Comparison of ENCODE assay signal across 9 mouse cellular contexts in the genomic region with DNA sequence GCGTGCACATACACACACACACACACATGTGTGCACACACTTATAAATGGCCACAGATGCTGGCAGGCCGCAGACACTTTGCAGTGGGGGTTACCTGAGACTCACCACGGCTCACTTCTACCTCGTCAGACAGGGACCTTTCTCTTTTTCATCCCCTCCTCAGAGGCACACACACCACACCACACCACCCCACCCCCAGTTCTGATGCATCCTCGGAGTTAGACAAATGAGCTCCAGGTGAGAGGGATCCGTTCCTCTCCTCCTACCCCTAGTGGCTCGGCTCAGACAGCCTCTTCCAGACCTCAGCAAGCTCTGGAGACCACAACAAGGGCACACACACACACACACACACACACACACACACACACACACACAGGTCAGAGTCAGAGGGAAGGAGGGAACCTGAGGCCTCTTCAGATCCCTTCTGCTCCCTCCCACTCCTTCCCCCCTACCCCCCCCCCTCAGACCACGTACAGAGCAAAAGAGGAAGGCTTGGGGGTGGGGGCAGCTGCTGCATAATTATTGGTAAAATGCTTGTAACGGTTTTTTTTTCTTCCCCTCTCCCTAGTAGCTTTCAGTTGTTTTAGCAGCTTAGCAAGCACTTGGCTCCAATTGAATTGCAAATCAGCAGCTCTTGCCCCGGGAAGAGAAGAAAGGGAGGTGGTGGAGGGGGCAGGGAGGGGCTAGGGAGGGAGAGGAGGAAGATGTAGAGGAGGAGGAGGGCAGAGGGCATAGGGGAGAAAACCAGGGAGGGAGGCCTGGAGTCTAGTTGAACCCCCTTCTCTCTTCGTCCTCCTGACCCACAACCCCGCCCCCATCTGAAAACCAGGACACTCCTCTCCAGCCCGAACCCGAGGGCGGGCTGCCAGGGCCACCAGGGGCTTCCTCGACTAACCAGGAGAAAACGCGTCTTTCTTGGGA. TPM values are rescaled to one million over a fixed set of nuclear protein-coding genes. Genes with fewer than 3 reads are reported as not detected.
DNase-seq lines count a peak whose midpoint lies in the region; ATAC-seq lines count a peak whose summit lies in the region.
"Had no signal": no experiment of that assay in that cellular context is flagged by ENCODE, and none has a peak within 500 bp of the region (broad histone marks: within the 10 kb centered on the region; RNA-seq: fewer than 3 reads in every experiment).

No protein-coding gene starts in this region.

- peaks cover 5% of the 10 kb centered on the region; the same call in 1 of the 2 replicates for H3K27me3 ChIP-seq in forebrain, embryonic 13.5 days
- peaks cover 47% of the 10 kb centered on the region for H3K27me3 ChIP-seq in liver, embryonic 11.5 days (replicated peaks; ENCODE audit: control insufficient read depth, insufficient read depth, low read length)
- peaks cover 23% of the 10 kb centered on the region for H3K27me3 ChIP-seq in stomach, embryonic 15.5 days (replicated peaks)

- H3K4me2 ChIP-seq in forebrain, embryonic 13.5 days, result peak overlapping the region; percentile 39
- peak overlapping the region; percentile 22; the same call in 1 of the 2 replicates for H3K4me2 ChIP-seq in liver, embryonic 11.5 days
- peak overlapping the region; percentile 35 for H3K4me2 ChIP-seq in stomach, embryonic 15.5 days

- peaks cover 63% of the 10 kb centered on the region for H3K4me1 ChIP-seq in forebrain, embryonic 13.5 days
- H3K4me1 ChIP-seq in liver, embryonic 11.5 days (replicated peaks; ENCODE audit: control insufficient read depth, insufficient read depth, low read length), result peaks cover 3% of the 10 kb centered on the region; the same call in 1 of the 2 replicates
- peaks cover 23% of the 10 kb centered on the region for H3K4me1 ChIP-seq in stomach, embryonic 15.5 days

- peak; percentile 81 for DNase-seq in cerebellum, adult 11-12 months
- DNase-seq in R1 (ENCODE audit: low read depth, low spot score), result peak; percentile 96
- no peak for DNase-seq in liver, embryonic 11.5 days (ENCODE audit: low spot score)
- DNase-seq in layer of hippocampus, postnatal 25 days (ENCODE audit: extremely low spot score in 1 of 2, low spot score in 1 of 2), result no peak
- no peak for DNase-seq in adrenal gland, postnatal 36 days

- H3K27ac ChIP-seq in forebrain, embryonic 13.5 days, result peak overlapping the region; percentile 89
- H3K27ac ChIP-seq in liver, embryonic 11.5 days (ENCODE audit: low read depth, low read length), result no peak overlapping the region
- H3K27ac ChIP-seq in stomach, embryonic 15.5 days, result no peak overlapping the region
- H3K27ac ChIP-seq: kidney, postnatal 0 days had no signal

- peak overlapping the region; percentile 45 for H3K9ac ChIP-seq in forebrain, embryonic 13.5 days
- H3K9ac ChIP-seq in liver, embryonic 11.5 days (ENCODE audit: low read depth, low read length), result no peak overlapping the region
- H3K9ac ChIP-seq in stomach, embryonic 15.5 days, result no peak overlapping the region

- WGBS in forebrain, embryonic 13.5 days, result 4% methylated on average over 18 of the region's 18 CpGs
- WGBS in liver, embryonic 11.5 days, result 10% methylated on average over 18 of the region's 18 CpGs
- 15% methylated on average over 18 of the region's 18 CpGs for WGBS in stomach, embryonic 15.5 days

- no peaks in the 10 kb centered on the region for H3K36me3 ChIP-seq in forebrain, embryonic 13.5 days (ENCODE audit: poor library complexity, severe bottlenecking)
- H3K36me3 ChIP-seq in liver, embryonic 11.5 days (ENCODE audit: control insufficient read depth, insufficient read depth, low read length), result no peaks in the 10 kb centered on the region
- H3K36me3 ChIP-seq in stomach, embryonic 15.5 days, result no peaks in the 10 kb centered on the region

- no peak for ATAC-seq in cerebellum, adult (ENCODE audit: insufficient number of reproducible peaks, low FRiP score, low TSS enrichment)
- ATAC-seq in forebrain, embryonic 13.5 days, result peak; percentile 72
- no peak for ATAC-seq in liver, embryonic 11.5 days (replicated peaks; ENCODE audit: low FRiP score)
- no peak for ATAC-seq in stomach, embryonic 15.5 days (ENCODE audit: insufficient read depth, low FRiP score, low read depth)

- no peak overlapping the region for H3K4me3 ChIP-seq in forebrain, embryonic 13.5 days
- H3K4me3 ChIP-seq in liver, embryonic 11.5 days (ENCODE audit: low read depth, low read length), result no peak overlapping the region
- H3K4me3 ChIP-seq in stomach, embryonic 15.5 days (replicated peaks), result no peak overlapping the region

- H3K9me3 ChIP-seq in forebrain, embryonic 13.5 days (replicated peaks), result no peaks in the 10 kb centered on the region
- H3K9me3 ChIP-seq in liver, embryonic 11.5 days (ENCODE audit: control insufficient read depth, low read length), result no peaks in the 10 kb centered on the region
- no peaks in the 10 kb centered on the region for H3K9me3 ChIP-seq in stomach, embryonic 15.5 days

RNA-seq across cellular contexts. Expression of a gene that starts 19.6 kb away (rescaled TPM):
- polyA plus RNA-seq in forebrain, embryonic 13.5 days (2015; fragmentation: Nextera tagmentation; extraction: Ambion mirVana), result 2.2 and 2.4 TPM in 2 replicates
- 0.12 and 0.18 TPM in 2 replicates for polyA plus RNA-seq in liver, embryonic 11.5 days (2014; fragmentation: Nextera tagmentation; extraction: Ambion mirVana)
- polyA plus RNA-seq in stomach, embryonic 15.5 days (2015; fragmentation: Nextera tagmentation; extraction: Ambion mirVana), result 0.15 and 0.35 TPM in 2 replicates
- 10 to 100 TPM; 10.3 to 12.2 TPM for total RNA-seq in layer of hippocampus, postnatal 25 days (2021)
- 10 to 100 TPM in 1 of 2 experiments, 1 to 10 TPM in 1; 3.4 to 12.2 TPM for total RNA-seq in adrenal gland, postnatal 36 days (2021)

RNA-seq across cellular contexts. Expression of a gene that starts 54.7 kb away (rescaled TPM):
- polyA plus RNA-seq in forebrain, embryonic 13.5 days (2015; fragmentation: Nextera tagmentation; extraction: Ambion mirVana), result 147 and 165 TPM in 2 replicates
- 667 and 675 TPM in 2 replicates for polyA plus RNA-seq in liver, embryonic 11.5 days (2014; fragmentation: Nextera tagmentation; extraction: Ambion mirVana)
- polyA plus RNA-seq in stomach, embryonic 15.5 days (2015; fragmentation: Nextera tagmentation; extraction: Ambion mirVana), result 193 and 215 TPM in 2 replicates
- total RNA-seq in layer of hippocampus, postnatal 25 days (2021), result 10 to 100 TPM; 33.6 to 35.7 TPM
- 10 to 100 TPM; 16.1 to 19.4 TPM for total RNA-seq in adrenal gland, postnatal 36 days (2021)

Comparison
In these comparisons a context has a peak if more than half of its experiments do, and no peak if none do; other contexts are left out.
1. DNase-seq: peak in cerebellum, adult 11-12 months (single experiment) and R1 (single experiment); none in liver, embryonic 11.5 days (single experiment), layer of hippocampus, postnatal 25 days (0 of 2) and adrenal gland, postnatal 36 days (0 of 2).
2. Peak in every context shown above with its lines, with median percentiles within 50 percentile points of each other: H3K4me2 ChIP-seq.